Mouse (Mus musculus) embryonic facial prominence, embryonic 15.5 days (tissue): ENCODE results near the gene Ntrk3. TPM values are rescaled to one million over a fixed set of nuclear protein-coding genes. Genes with fewer than 3 reads are reported as not detected.

Experiments
- ATAC-seq: fragments of 200-750 bp; cut with Nextera tagmentation; 2 replicates; pipeline ENCODE4 v1.8.0; 2017; ENCODE audit warnings: low read depth, moderate TSS enrichment; ENCODE audit not compliant: insufficient number of reproducible peaks, low FRiP score, low TSS enrichment
- H3K27ac ChIP-seq: fragments of 300-500 bp; sonication (generic); replicated peaks from 2 replicates; pipeline ENCODE4 v1.5.1; 2015; ENCODE audit warnings: mild to moderate bottlenecking, inconsistent platforms
- H3K27me3 ChIP-seq: fragments of 300-500 bp; sonication (generic); 2 replicates; pipeline ENCODE4 v1.6.1; 2015; ENCODE audit warnings: inconsistent platforms
- H3K36me3 ChIP-seq: fragments of 300-500 bp; sonication (generic); 2 replicates; pipeline ENCODE4 v1.6.1; 2015; ENCODE audit warnings: mild to moderate bottlenecking, inconsistent platforms
- H3K4me1 ChIP-seq: fragments of 300-500 bp; sonication (generic); 2 replicates; pipeline ENCODE4 v1.6.1; 2015; ENCODE audit warnings: inconsistent platforms
- H3K4me2 ChIP-seq: fragments of 300-500 bp; sonication (generic); replicated peaks from 2 replicates; pipeline ENCODE4 v1.6.1; 2015; ENCODE audit warnings: mild to moderate bottlenecking, inconsistent platforms
- H3K4me3 ChIP-seq: fragments of 300-500 bp; sonication (generic); replicated peaks from 2 replicates; pipeline ENCODE4 v1.5.1; 2015; ENCODE audit warnings: mild to moderate bottlenecking, inconsistent platforms
- H3K9ac ChIP-seq: fragments of 300-500 bp; sonication (generic); 2 replicates; pipeline ENCODE4 v1.6.1; 2015; ENCODE audit warnings: inconsistent platforms
- H3K9me3 ChIP-seq: fragments of 300-500 bp; sonication (generic); replicated peaks from 2 replicates; pipeline ENCODE4 v1.6.1; 2016; ENCODE audit warnings: inconsistent platforms
- WGBS: fragments of 180-500 bp; shearing (Covaris S2); methylation state at CpG from one replicate; pipeline ENCODE4 v1.1.7; 2015; 5-methylcytosine and 5-hydroxymethylcytosine counted together
- polyA plus RNA-seq: library from polyadenylated mRNA; unstranded; fragments of >200 nt; fragmentation: Nextera tagmentation; extraction: Ambion mirVana; gene quantifications from 2 replicates; pipeline ENCODE4 v1.2.1, GENCODE M21; 2015

Ntrk3 gene
- polyA plus RNA-seq, 1 experiment from 2014 or later, result 4.0 TPM

DNA sequence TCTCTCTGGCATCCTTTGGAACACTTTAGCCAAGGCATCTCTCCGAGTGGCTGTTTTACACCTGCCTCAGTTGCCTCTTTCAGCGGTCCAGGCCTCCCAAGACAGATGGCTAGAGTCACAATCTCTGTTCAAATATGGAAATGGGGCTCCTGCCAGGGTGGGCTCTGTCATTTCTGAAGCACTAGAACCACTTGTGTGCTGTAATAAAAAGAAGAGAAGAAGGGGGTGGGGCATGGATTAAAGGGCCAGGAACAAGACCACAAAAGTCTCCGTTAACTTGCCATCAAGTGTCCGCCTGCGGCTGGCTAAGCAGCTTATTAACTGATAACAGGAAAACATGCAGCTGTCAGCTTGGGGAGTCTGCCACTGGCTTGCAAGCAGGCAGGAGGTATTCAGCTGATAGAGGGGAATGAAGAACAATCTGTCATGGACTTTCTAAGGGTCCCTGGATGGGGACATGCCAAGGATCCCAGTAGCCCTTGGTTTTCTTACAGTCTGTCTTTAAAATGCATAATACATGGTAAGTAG lies 304.1 kb downstream of the Ntrk3 start:
- no peak overlapping the region for H3K9ac ChIP-seq
- no peaks in the 10 kb centered on the region for H3K9me3 ChIP-seq
- H3K4me3 ChIP-seq, result no peak overlapping the region
- no peaks in the 10 kb centered on the region for H3K4me1 ChIP-seq
- no peak overlapping the region for H3K27ac ChIP-seq
- H3K27me3 ChIP-seq, result no peaks in the 10 kb centered on the region; the same call in 1 of the 2 replicates
- no peaks in the 10 kb centered on the region for H3K36me3 ChIP-seq
- 67% methylated on average over 5 of the region's 5 CpGs for WGBS
- ATAC-seq, result no peak
- no peak overlapping the region for H3K4me2 ChIP-seq

- Histone ChIP-seq H3K27ac (no peak overlapping the region), H3K36me3 (no peaks in the 10 kb centered on the region), H3K4me1 (no peaks in the 10 kb centered on the region), H3K9me3 (no peaks in the 10 kb centered on the region), H3K9ac (no peak overlapping the region), H3K27me3 (no peaks in the 10 kb centered on the region; the same call in 1 of the 2 replicates), H3K4me3 (no peak overlapping the region), H3K4me2 (no peak overlapping the region)
- ATAC-seq, result no peak
- WGBS, result 79% methylated on average over 4 of the region's 4 CpGs
Observed at GRCm38 (mm10) chr7:78431611-78432010, 306.2 kb downstream of the Ntrk3 start.

GRCm38 (mm10) chr7:78412172-78412571 lies 325.6 kb downstream of the Ntrk3 start:
- ATAC-seq, result no peak
- no peaks in the 10 kb centered on the region for H3K9me3 ChIP-seq
- H3K9ac ChIP-seq, result no peak overlapping the region
- no peak overlapping the region for H3K4me2 ChIP-seq
- no peak overlapping the region for H3K27ac ChIP-seq
- no peak overlapping the region for H3K4me3 ChIP-seq
- no peaks in the 10 kb centered on the region for H3K4me1 ChIP-seq
- WGBS, result 78% methylated on average over 2 of the region's 2 CpGs
- H3K36me3 ChIP-seq, result no peaks in the 10 kb centered on the region
- H3K27me3 ChIP-seq, result no peaks in the 10 kb centered on the region

- Histone ChIP-seq H3K9ac (no peak overlapping the region), H3K4me1 (no peaks in the 10 kb centered on the region), H3K27ac (no peak overlapping the region), H3K4me3 (no peak overlapping the region), H3K36me3 (no peaks in the 10 kb centered on the region), H3K9me3 (no peaks in the 10 kb centered on the region), H3K4me2 (no peak overlapping the region), H3K27me3 (no peaks in the 10 kb centered on the region)
- WGBS, result 69% methylated on average over 5 of the region's 5 CpGs
- no peak for ATAC-seq
Observed at GRCm38 (mm10) chr7:78409970-78410369, 327.8 kb downstream of the Ntrk3 start.

GRCm38 (mm10) chr7:78406641-78407291 lies 331.0 kb downstream of the Ntrk3 start:
- no peaks in the 10 kb centered on the region for H3K36me3 ChIP-seq
- no peaks in the 10 kb centered on the region for H3K9me3 ChIP-seq
- H3K4me3 ChIP-seq, result no peak overlapping the region
- H3K9ac ChIP-seq, result no peak overlapping the region
- H3K27ac ChIP-seq, result no peak overlapping the region
- no peaks in the 10 kb centered on the region for H3K27me3 ChIP-seq
- no peak for ATAC-seq
- H3K4me2 ChIP-seq, result no peak overlapping the region
- H3K4me1 ChIP-seq, result peaks cover 5% of the 10 kb centered on the region; the same call in 1 of the 2 replicates
- WGBS, result 61% methylated on average over 5 of the region's 5 CpGs

- Histone ChIP-seq H3K4me2 (no peak overlapping the region), H3K36me3 (no peaks in the 10 kb centered on the region), H3K9ac (no peak overlapping the region), H3K27ac (no peak overlapping the region), H3K9me3 (no peaks in the 10 kb centered on the region), H3K4me1 (peaks cover 5% of the 10 kb centered on the region; the same call in 1 of the 2 replicates), H3K4me3 (no peak overlapping the region), H3K27me3 (no peaks in the 10 kb centered on the region)
- WGBS, result 90% methylated on average over 6 of the region's 6 CpGs
- no peak for ATAC-seq
Observed at GRCm38 (mm10) chr7:78404481-78404880, 333.3 kb downstream of the Ntrk3 start.

DNA sequence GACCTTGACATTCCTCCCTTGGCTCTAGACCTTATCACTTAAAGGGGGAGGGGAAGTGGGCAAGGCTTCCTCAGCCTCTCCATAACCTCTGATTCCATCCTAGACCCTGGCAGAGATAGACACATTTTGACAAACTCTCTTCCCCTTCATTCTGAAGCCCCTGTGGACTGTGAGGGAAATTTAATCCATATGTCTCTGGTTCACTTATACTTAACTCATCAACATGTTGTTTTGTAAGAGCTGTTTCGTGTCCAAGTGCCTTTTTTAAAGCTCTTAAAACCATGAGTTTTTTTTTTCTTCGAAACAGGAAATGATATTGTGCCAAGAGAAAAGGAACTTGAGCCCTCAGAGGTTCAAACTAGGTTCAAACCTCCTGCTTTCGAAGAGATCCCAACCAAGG lies 335.3 kb downstream of the Ntrk3 start:
- 34% methylated on average over 3 of the region's 3 CpGs for WGBS
- no peak for ATAC-seq
- peak overlapping the region; percentile 55; the same call in 1 of the 2 replicates for H3K27ac ChIP-seq

DNA sequence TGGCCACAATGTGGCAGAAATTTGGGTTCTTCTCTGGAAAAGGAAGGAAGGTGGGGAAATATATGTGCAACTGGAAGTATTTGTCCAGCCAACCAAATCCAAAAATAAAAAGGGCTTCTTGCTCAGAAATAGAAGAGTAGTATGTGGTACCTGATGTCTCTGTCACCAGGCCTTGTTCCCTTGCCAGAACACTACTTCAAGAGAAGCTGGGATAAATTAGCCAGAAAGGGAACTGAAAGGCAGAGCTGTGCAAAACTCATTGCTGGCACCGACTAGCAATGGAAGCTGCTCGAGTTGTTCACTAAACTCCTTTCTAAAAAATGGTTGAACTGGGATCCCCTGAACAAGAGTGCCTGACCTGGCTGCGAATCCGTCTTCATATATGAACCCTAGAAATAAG lies 337.6 kb downstream of the Ntrk3 start:
- Histone ChIP-seq H3K9me3 (no peaks in the 10 kb centered on the region), H3K4me3 (no peak overlapping the region), H3K9ac (no peak overlapping the region), H3K4me2 (no peak overlapping the region), H3K36me3 (no peaks in the 10 kb centered on the region), H3K4me1 (peaks cover 5% of the 10 kb centered on the region; the same call in 1 of the 2 replicates), H3K27ac (no peak overlapping the region), H3K27me3 (no peaks in the 10 kb centered on the region)
- 83% methylated on average over 4 of the region's 4 CpGs for WGBS
- no peak for ATAC-seq

More for the DNA sequence above, 335.3 kb downstream of the Ntrk3 start:
- H3K27me3 ChIP-seq, result no peaks in the 10 kb centered on the region
- H3K36me3 ChIP-seq, result no peaks in the 10 kb centered on the region
- no peak overlapping the region for H3K4me3 ChIP-seq
- peaks cover 5% of the 10 kb centered on the region; the same call in 1 of the 2 replicates for H3K4me1 ChIP-seq
- no peak overlapping the region for H3K4me2 ChIP-seq
- H3K9me3 ChIP-seq, result no peaks in the 10 kb centered on the region
- H3K9ac ChIP-seq, result no peak overlapping the region

- H3K36me3 ChIP-seq, result no peaks in the 10 kb centered on the region
- no peak overlapping the region for H3K27ac ChIP-seq
- no peak overlapping the region for H3K4me3 ChIP-seq
- no peaks in the 10 kb centered on the region for H3K9me3 ChIP-seq
- no peak overlapping the region for H3K4me2 ChIP-seq
- H3K9ac ChIP-seq, result no peak overlapping the region
- peaks cover 5% of the 10 kb centered on the region; the same call in 1 of the 2 replicates for H3K4me1 ChIP-seq
- no peak for ATAC-seq
- no peaks in the 10 kb centered on the region for H3K27me3 ChIP-seq
Observed at GRCm38 (mm10) chr7:78398377-78398776, 339.4 kb downstream of the Ntrk3 start.

DNA sequence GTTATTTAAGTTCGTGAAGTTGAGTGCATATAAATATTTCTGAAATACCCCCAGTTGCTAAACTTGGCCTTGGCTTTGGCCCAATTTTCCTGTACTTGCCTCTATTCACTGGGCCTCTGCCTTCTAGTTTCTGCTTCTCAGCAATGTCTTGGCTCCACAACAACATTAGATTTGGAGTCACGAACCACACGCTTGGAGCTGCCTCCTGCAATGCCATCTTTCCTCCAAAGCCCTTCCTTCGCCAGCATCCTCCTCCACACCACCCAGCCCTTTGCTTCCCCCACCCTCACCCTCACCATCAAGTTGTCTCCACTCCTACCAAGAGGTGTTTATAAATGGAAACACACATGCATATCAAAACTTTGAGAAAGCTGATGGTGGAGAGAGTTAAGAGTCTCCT lies 340.6 kb downstream of the Ntrk3 start:
- 66% methylated on average over 4 of the region's 4 CpGs for WGBS

DNA sequence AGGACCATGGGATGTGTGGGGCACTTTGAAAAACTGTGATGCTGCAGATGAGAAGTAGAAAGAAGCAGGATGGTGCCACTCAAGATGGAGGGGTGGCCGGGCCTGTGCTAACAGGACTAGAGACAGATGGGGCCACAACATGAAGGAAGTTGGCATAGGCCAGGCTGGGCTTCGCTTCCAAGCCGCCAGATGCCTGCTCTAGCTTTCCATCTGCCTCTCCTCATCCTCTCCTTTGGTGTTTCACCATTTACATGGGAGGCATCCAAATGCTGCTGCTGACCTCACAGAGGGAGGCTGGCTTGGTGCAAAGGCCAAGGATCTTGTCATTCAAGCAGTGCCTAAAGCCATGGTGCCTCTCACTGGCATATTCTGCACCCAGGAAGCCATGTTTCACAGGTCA lies 347.8 kb downstream of the Ntrk3 start:
- WGBS, result 92% methylated on average over 3 of the region's 3 CpGs

More for the DNA sequence above, 340.6 kb downstream of the Ntrk3 start:
- Histone ChIP-seq H3K9ac (no peak overlapping the region), H3K9me3 (no peaks in the 10 kb centered on the region), H3K4me3 (no peak overlapping the region), H3K27ac (no peak overlapping the region), H3K27me3 (no peaks in the 10 kb centered on the region), H3K36me3 (no peaks in the 10 kb centered on the region), H3K4me1 (no peaks in the 10 kb centered on the region), H3K4me2 (no peak overlapping the region)
- no peak for ATAC-seq

GRCm38 (mm10) chr7:78388101-78388500 lies 349.7 kb downstream of the Ntrk3 start:
- Histone ChIP-seq H3K9me3 (no peaks in the 10 kb centered on the region), H3K27ac (no peak overlapping the region), H3K4me1 (no peaks in the 10 kb centered on the region), H3K27me3 (no peaks in the 10 kb centered on the region), H3K36me3 (no peaks in the 10 kb centered on the region), H3K4me3 (no peak overlapping the region), H3K4me2 (no peak overlapping the region), H3K9ac (no peak overlapping the region)
- WGBS, result 47% methylated on average over 5 of the region's 5 CpGs
- no peak for ATAC-seq

More for the DNA sequence above, 347.8 kb downstream of the Ntrk3 start:
- Histone ChIP-seq H3K4me1 (no peaks in the 10 kb centered on the region), H3K4me3 (no peak overlapping the region), H3K27ac (no peak overlapping the region), H3K4me2 (no peak overlapping the region), H3K36me3 (no peaks in the 10 kb centered on the region), H3K27me3 (no peaks in the 10 kb centered on the region), H3K9me3 (no peaks in the 10 kb centered on the region), H3K9ac (no peak overlapping the region)
- no peak for ATAC-seq
